Comparison of ENCODE assay signal across 20 mouse cellular contexts in the genomic region with DNA sequence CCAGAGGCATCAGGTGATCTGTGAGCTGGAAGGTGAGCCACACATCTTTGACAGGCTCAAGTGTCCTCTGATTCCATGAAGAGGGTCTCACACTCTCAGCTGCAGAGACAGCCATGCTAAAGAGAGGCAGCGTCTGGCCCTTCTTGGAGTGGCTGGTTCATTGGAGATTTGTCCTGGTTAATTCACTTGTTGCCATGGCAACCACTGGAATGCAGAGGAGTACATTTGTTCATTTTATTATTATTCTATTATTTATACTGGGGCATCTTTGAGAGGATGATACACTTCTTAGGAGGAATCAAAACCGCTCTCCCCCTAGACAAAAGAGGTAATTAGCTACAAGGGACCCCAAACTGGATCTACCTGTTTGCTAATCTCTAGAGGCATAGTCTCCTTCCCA.
DNase-seq lines count a peak whose midpoint lies in the region; ATAC-seq lines count a peak whose summit lies in the region.
"Had no signal": no experiment of that assay in that cellular context is flagged by ENCODE, and none has a peak within 500 bp of the region (broad histone marks: within the 10 kb centered on the region; RNA-seq: fewer than 3 reads in every experiment).

No protein-coding gene starts in this region.

- peak; percentile 26 for DNase-seq in forebrain, embryonic 14.5 days (ENCODE audit: low spot score)
- no peak for DNase-seq in midbrain, embryonic 11.5 days (ENCODE audit: low spot score, missing footprints)
- DNase-seq in embryonic facial prominence, embryonic 14.5 days (ENCODE audit: low spot score): peak; percentile 28
- no peak for DNase-seq in left cerebral cortex, adult 9 months (ENCODE audit: low spot score in 2 of 2)
- DNase-seq: cerebellum, adult 9-11 months; gastrocnemius, postnatal 25 days; heart, adult 2 months; heart, postnatal 36 days; kidney, postnatal 4 days; lung, postnatal 4 days; thymus, postnatal 36 days had no signal

- no peaks in the 10 kb centered on the region for H3K9me3 ChIP-seq in forebrain, embryonic 14.5 days (replicated peaks; ENCODE audit: control insufficient read depth, low read length)
- no peaks in the 10 kb centered on the region for H3K9me3 ChIP-seq in forebrain, embryonic 12.5 days
- H3K9me3 ChIP-seq in midbrain, embryonic 15.5 days: no peaks in the 10 kb centered on the region
- H3K9me3 ChIP-seq in midbrain, embryonic 11.5 days (ENCODE audit: control insufficient read depth, low read length): no peaks in the 10 kb centered on the region
- no peaks in the 10 kb centered on the region for H3K9me3 ChIP-seq in embryonic facial prominence, embryonic 14.5 days (ENCODE audit: control insufficient read depth, low read length)
- H3K9me3 ChIP-seq: forebrain, embryonic 15.5 days; intestine, embryonic 15.5 days; limb, embryonic 12.5 days; liver, embryonic 12.5 days; lung, embryonic 15.5 days had no signal

- 65% methylated on average over 2 of the region's 2 CpGs for WGBS in forebrain, embryonic 14.5 days
- 48% methylated on average over 2 of the region's 2 CpGs for WGBS in forebrain, embryonic 12.5 days
- 42% methylated on average over 2 of the region's 2 CpGs for WGBS in midbrain, embryonic 15.5 days
- WGBS in midbrain, embryonic 11.5 days: 61% methylated on average over 2 of the region's 2 CpGs
- WGBS in embryonic facial prominence, embryonic 14.5 days: 48% methylated on average over 2 of the region's 2 CpGs

- no peaks in the 10 kb centered on the region for H3K27me3 ChIP-seq in forebrain, embryonic 14.5 days (replicated peaks; ENCODE audit: control insufficient read depth, insufficient read depth, low read length)
- H3K27me3 ChIP-seq in forebrain, embryonic 12.5 days: no peaks in the 10 kb centered on the region
- H3K27me3 ChIP-seq in midbrain, embryonic 15.5 days (replicated peaks): no peaks in the 10 kb centered on the region
- no peaks in the 10 kb centered on the region for H3K27me3 ChIP-seq in midbrain, embryonic 11.5 days (ENCODE audit: control insufficient read depth, insufficient read depth, low read length)
- H3K27me3 ChIP-seq in embryonic facial prominence, embryonic 14.5 days (replicated peaks; ENCODE audit: control insufficient read depth, insufficient read depth, low read length): no peaks in the 10 kb centered on the region
- H3K27me3 ChIP-seq: CH12.LX; forebrain, embryonic 15.5 days; intestine, embryonic 15.5 days; limb, embryonic 12.5 days; liver, embryonic 12.5 days; lung, embryonic 15.5 days had no signal

- no peak overlapping the region for H3K4me2 ChIP-seq in forebrain, embryonic 14.5 days (ENCODE audit: low read length)
- H3K4me2 ChIP-seq in forebrain, embryonic 12.5 days: no peak overlapping the region
- no peak overlapping the region for H3K4me2 ChIP-seq in midbrain, embryonic 15.5 days
- H3K4me2 ChIP-seq in midbrain, embryonic 11.5 days: no peak overlapping the region
- H3K4me2 ChIP-seq in embryonic facial prominence, embryonic 14.5 days (ENCODE audit: low read depth, low read length): no peak overlapping the region
- H3K4me2 ChIP-seq: forebrain, embryonic 15.5 days; intestine, embryonic 15.5 days; limb, embryonic 12.5 days; liver, embryonic 12.5 days; lung, embryonic 15.5 days had no signal

- H3K36me3 ChIP-seq in forebrain, embryonic 14.5 days (ENCODE audit: control insufficient read depth, insufficient read depth, low read length): no peaks in the 10 kb centered on the region
- no peaks in the 10 kb centered on the region for H3K36me3 ChIP-seq in forebrain, embryonic 12.5 days (replicated peaks)
- no peaks in the 10 kb centered on the region for H3K36me3 ChIP-seq in midbrain, embryonic 15.5 days (replicated peaks)
- no peaks in the 10 kb centered on the region for H3K36me3 ChIP-seq in midbrain, embryonic 11.5 days (ENCODE audit: control insufficient read depth, insufficient read depth, low read length)
- no peaks in the 10 kb centered on the region for H3K36me3 ChIP-seq in embryonic facial prominence, embryonic 14.5 days (ENCODE audit: control insufficient read depth, insufficient read depth, low read length)
- H3K36me3 ChIP-seq: forebrain, embryonic 15.5 days; intestine, embryonic 15.5 days; limb, embryonic 12.5 days; liver, embryonic 12.5 days; lung, embryonic 15.5 days had no signal

- ATAC-seq in forebrain, embryonic 14.5 days: no peak
- no peak for ATAC-seq in forebrain, embryonic 12.5 days (ENCODE audit: low FRiP score)
- peak; percentile 67 for ATAC-seq in midbrain, embryonic 15.5 days (replicated peaks)
- no peak for ATAC-seq in midbrain, embryonic 11.5 days (ENCODE audit: low FRiP score)
- ATAC-seq in embryonic facial prominence, embryonic 14.5 days (ENCODE audit: low read depth): no peak
- no peak for ATAC-seq in cerebellum, adult (ENCODE audit: insufficient number of reproducible peaks, low FRiP score, low TSS enrichment)
- ATAC-seq: forebrain, embryonic 15.5 days; intestine, embryonic 15.5 days; liver, embryonic 12.5 days had no signal

- no peak overlapping the region for H3K9ac ChIP-seq in forebrain, embryonic 14.5 days (ENCODE audit: low read length)
- H3K9ac ChIP-seq in forebrain, embryonic 12.5 days: no peak overlapping the region
- H3K9ac ChIP-seq in midbrain, embryonic 15.5 days: no peak overlapping the region
- no peak overlapping the region for H3K9ac ChIP-seq in midbrain, embryonic 11.5 days (ENCODE audit: low read length)
- H3K9ac ChIP-seq in embryonic facial prominence, embryonic 14.5 days (ENCODE audit: low read depth, low read length): no peak overlapping the region
- H3K9ac ChIP-seq: forebrain, embryonic 15.5 days; intestine, embryonic 15.5 days; limb, embryonic 12.5 days; liver, embryonic 12.5 days; lung, embryonic 15.5 days had no signal

- no peak overlapping the region for H3K27ac ChIP-seq in forebrain, embryonic 14.5 days (ENCODE audit: low read depth, low read length)
- H3K27ac ChIP-seq in forebrain, embryonic 12.5 days: no peak overlapping the region
- no peak overlapping the region; the same call in 1 of the 2 replicates for H3K27ac ChIP-seq in midbrain, embryonic 15.5 days
- no peak overlapping the region for H3K27ac ChIP-seq in midbrain, embryonic 11.5 days (ENCODE audit: low read depth, low read length)
- no peak overlapping the region for H3K27ac ChIP-seq in embryonic facial prominence, embryonic 14.5 days (replicated peaks; ENCODE audit: low read depth, low read length)
- H3K27ac ChIP-seq: forebrain, embryonic 15.5 days; heart, adult 2 months; intestine, embryonic 15.5 days; limb, embryonic 12.5 days; liver, embryonic 12.5 days; lung, embryonic 15.5 days had no signal

- no peak overlapping the region for H3K4me3 ChIP-seq in forebrain, embryonic 14.5 days (ENCODE audit: low read depth, low read length)
- H3K4me3 ChIP-seq in forebrain, embryonic 12.5 days (replicated peaks): no peak overlapping the region
- no peak overlapping the region for H3K4me3 ChIP-seq in midbrain, embryonic 15.5 days
- no peak overlapping the region for H3K4me3 ChIP-seq in midbrain, embryonic 11.5 days (ENCODE audit: low read depth, low read length)
- H3K4me3 ChIP-seq in embryonic facial prominence, embryonic 14.5 days (ENCODE audit: low read depth, low read length): no peak overlapping the region
- H3K4me3 ChIP-seq: forebrain, embryonic 15.5 days; heart, adult 2 months; intestine, embryonic 15.5 days; limb, embryonic 12.5 days; liver, embryonic 12.5 days; lung, embryonic 15.5 days had no signal

- H3K4me1 ChIP-seq in forebrain, embryonic 14.5 days (ENCODE audit: control insufficient read depth, insufficient read depth, low read length): no peaks in the 10 kb centered on the region
- no peaks in the 10 kb centered on the region for H3K4me1 ChIP-seq in forebrain, embryonic 12.5 days
- H3K4me1 ChIP-seq in midbrain, embryonic 15.5 days: peaks cover 7% of the 10 kb centered on the region; the same call in 1 of the 2 replicates
- no peaks in the 10 kb centered on the region; the same call in 1 of the 2 replicates for H3K4me1 ChIP-seq in midbrain, embryonic 11.5 days (ENCODE audit: control insufficient read depth, insufficient read depth, low read length)
- no peaks in the 10 kb centered on the region for H3K4me1 ChIP-seq in embryonic facial prominence, embryonic 14.5 days (ENCODE audit: control insufficient read depth, insufficient read depth, low read length)
- H3K4me1 ChIP-seq: forebrain, embryonic 15.5 days; intestine, embryonic 15.5 days; limb, embryonic 12.5 days; liver, embryonic 12.5 days; lung, embryonic 15.5 days had no signal

Comparison
In these comparisons a context has a peak if more than half of its experiments do, and no peak if none do; other contexts are left out.
1. DNase-seq: peak in forebrain, embryonic 14.5 days (single experiment) and embryonic facial prominence, embryonic 14.5 days (single experiment); none in midbrain, embryonic 11.5 days (single experiment) and left cerebral cortex, adult 9 months (0 of 2).